Mouse (Mus musculus): ENCODE data around the gene Scnm1. TPM values are rescaled to one million over a fixed set of nuclear protein-coding genes. Genes with fewer than 3 reads are reported as not detected.
A peak's percentile ranks its signal among the peaks of the same experiment; 100 is the strongest.

Scnm1 gene
- polyA plus RNA-seq, 1 experiment from 2014 or later: 59.1 TPM

GRCm38 (mm10) chr3:95164840-95165239 lies 31.0 kb upstream of the Scnm1 start:
- peaks cover 32% of the 10 kb centered on the region for H3K4me1 ChIP-seq
- ATAC-seq (ENCODE audit: insufficient read depth, low FRiP score, low read depth): no peak
- H3K9me3 ChIP-seq: no peaks in the 10 kb centered on the region
- H3K27ac ChIP-seq: no peak overlapping the region
- H3K4me2 ChIP-seq: no peak overlapping the region
- WGBS: 73% methylated on average over 5 of the region's 5 CpGs
- H3K9ac ChIP-seq: no peak overlapping the region
- H3K4me3 ChIP-seq (replicated peaks): no peak overlapping the region
- no peaks in the 10 kb centered on the region for H3K27me3 ChIP-seq (replicated peaks)
- peaks cover 14% of the 10 kb centered on the region; the same call in 1 of the 2 replicates for H3K36me3 ChIP-seq

DNA sequence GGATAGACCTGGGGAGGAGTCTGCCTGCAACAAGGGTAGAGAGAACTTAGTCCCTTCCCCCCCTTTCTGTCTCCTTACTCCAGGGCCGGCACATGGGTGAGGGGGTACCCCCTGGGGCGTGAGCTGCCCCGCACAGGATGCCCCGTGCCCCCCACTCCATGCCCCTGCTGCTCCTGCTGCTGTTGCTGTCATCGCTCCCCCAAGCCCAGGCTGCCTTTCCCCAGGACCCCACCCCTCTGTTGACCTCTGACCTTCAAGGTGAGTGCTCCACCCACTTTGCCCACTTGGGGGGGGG lies 30.4 kb upstream of the Scnm1 start:
- Histone ChIP-seq H3K4me3 (replicated peaks) (no peak overlapping the region), H3K27ac (no peak overlapping the region), H3K36me3 (peaks cover 10% of the 10 kb centered on the region; the same call in 1 of the 2 replicates), H3K9me3 (no peaks in the 10 kb centered on the region), H3K27me3 (replicated peaks) (no peaks in the 10 kb centered on the region), H3K4me1 (peaks cover 32% of the 10 kb centered on the region), H3K4me2 (no peak overlapping the region), H3K9ac (no peak overlapping the region)
- no peak for ATAC-seq (ENCODE audit: insufficient read depth, low FRiP score, low read depth)
- WGBS: 82% methylated on average over 5 of the region's 5 CpGs

- 52% methylated on average over 11 of the region's 11 CpGs for WGBS
- no peak overlapping the region for H3K27ac ChIP-seq
- H3K9me3 ChIP-seq: no peaks in the 10 kb centered on the region
- H3K4me1 ChIP-seq: peaks cover 32% of the 10 kb centered on the region
- H3K27me3 ChIP-seq (replicated peaks): no peaks in the 10 kb centered on the region
- no peak overlapping the region for H3K4me3 ChIP-seq (replicated peaks)
- peaks cover 6% of the 10 kb centered on the region; the same call in 1 of the 2 replicates for H3K36me3 ChIP-seq
- H3K9ac ChIP-seq: no peak overlapping the region
- H3K4me2 ChIP-seq: peak overlapping the region; percentile 85
- no peak for ATAC-seq (ENCODE audit: insufficient read depth, low FRiP score, low read depth)
Measured at GRCm38 (mm10) chr3:95163419-95164255, 29.8 kb upstream of the Scnm1 start.

GRCm38 (mm10) chr3:95162345-95162628 lies 28.5 kb upstream of the Scnm1 start:
- H3K27me3 ChIP-seq (replicated peaks): no peaks in the 10 kb centered on the region
- WGBS: 41% methylated on average over 2 of the region's 2 CpGs
- H3K27ac ChIP-seq: peak overlapping the region; percentile 49; the same call in 1 of the 2 replicates
- peaks cover 32% of the 10 kb centered on the region for H3K4me1 ChIP-seq
- ATAC-seq (ENCODE audit: insufficient read depth, low FRiP score, low read depth): no peak
- H3K36me3 ChIP-seq: 0 out of 2 replicates have a peak, but pooled peaks cover 3% of the 10 kb centered on the region
- H3K9ac ChIP-seq: peak overlapping the region; percentile 6; the same call in 1 of the 2 replicates
- H3K9me3 ChIP-seq: no peaks in the 10 kb centered on the region
- H3K4me2 ChIP-seq: peak overlapping the region; percentile 85
- peak overlapping the region; percentile 79; the same call in 1 of the 2 replicates for H3K4me3 ChIP-seq (replicated peaks)

DNA sequence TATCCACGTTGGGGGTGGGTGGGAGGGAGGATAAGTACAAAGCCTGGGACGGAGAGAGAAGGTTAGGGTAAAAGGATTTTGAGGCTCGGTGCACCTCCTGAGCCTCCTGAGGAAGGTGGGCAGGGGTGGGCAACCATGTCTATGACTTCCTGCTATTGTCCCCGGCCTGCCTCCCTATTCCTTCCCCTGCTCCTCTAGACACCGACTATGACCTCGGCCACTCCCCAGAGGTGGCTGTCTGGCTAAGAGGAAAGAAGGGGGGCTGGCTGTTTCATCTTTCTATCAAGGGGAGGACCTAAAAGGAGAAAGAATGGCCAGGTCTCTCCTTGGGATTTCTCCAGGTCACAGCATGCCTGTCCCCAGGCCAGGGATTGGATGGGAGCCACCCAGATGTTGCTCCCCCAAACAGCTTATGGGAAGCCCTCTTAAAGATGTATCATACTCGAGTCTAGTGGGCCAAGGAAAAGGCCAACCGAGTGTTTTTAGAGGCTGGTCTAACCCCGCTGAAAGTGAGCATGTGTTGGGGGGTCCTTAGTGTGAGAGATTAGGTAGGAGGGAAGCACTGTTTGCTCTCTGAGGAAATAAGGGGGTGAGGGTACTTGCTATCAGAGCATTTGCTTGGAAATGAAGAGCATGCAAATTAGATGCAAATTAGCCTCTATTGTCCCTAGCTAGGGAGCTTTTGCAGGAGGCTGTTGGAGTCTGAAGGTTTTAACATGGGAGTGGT lies 28.0 kb upstream of the Scnm1 start:
- WGBS: 12% methylated on average over 9 of the region's 9 CpGs
- H3K36me3 ChIP-seq: 0 out of 2 replicates have a peak, but pooled peaks cover 3% of the 10 kb centered on the region

DNA sequence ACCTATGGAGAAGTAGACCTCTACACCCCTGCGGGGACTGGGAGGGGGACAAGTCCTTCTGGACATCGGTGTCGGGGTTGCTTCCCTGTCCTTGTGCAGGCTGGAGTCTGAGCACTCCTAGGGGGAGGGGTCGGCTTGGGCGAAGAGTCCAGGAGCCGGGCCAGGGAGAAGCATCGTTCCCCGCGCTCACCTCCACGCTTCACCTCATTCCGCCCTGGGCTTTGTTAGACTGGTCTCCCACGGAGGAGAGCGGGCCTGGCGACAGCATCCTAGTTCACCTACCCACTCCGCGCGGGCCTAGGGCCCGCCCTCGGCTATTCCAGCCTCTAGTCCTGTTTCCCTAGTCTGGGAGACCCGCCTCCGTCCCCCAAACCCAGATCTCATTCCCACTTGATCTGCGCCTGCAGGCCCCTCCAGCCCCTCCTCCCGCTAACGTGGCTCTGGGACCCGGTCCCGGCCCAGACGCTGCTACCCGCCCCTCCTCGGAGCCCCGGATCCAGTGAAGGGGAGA lies 27.3 kb upstream of the Scnm1 start:
- H3K4me2 ChIP-seq: peak overlapping the region; percentile 85
- peak; percentile 9; the same call in 1 of the 2 replicates for ATAC-seq (ENCODE audit: insufficient read depth, low FRiP score, low read depth)
- H3K4me1 ChIP-seq: peaks cover 32% of the 10 kb centered on the region
- H3K4me3 ChIP-seq (replicated peaks): peak overlapping the region; percentile 79
- no peaks in the 10 kb centered on the region for H3K9me3 ChIP-seq
- 2% methylated on average over 30 of the region's 30 CpGs for WGBS
- H3K9ac ChIP-seq: peak overlapping the region; percentile 73
- H3K27ac ChIP-seq: peak overlapping the region; percentile 49; the same call in 1 of the 2 replicates
- 0 out of 2 replicates have a peak, but pooled peaks cover 3% of the 10 kb centered on the region for H3K36me3 ChIP-seq
- H3K27me3 ChIP-seq (replicated peaks): no peaks in the 10 kb centered on the region

More for the DNA sequence above, 28.0 kb upstream of the Scnm1 start:
- no peak for ATAC-seq (ENCODE audit: insufficient read depth, low FRiP score, low read depth)
- peak overlapping the region; percentile 49; the same call in 1 of the 2 replicates for H3K27ac ChIP-seq
- peak overlapping the region; percentile 79 for H3K4me3 ChIP-seq (replicated peaks)
- H3K9me3 ChIP-seq: no peaks in the 10 kb centered on the region
- H3K27me3 ChIP-seq (replicated peaks): no peaks in the 10 kb centered on the region
- peak overlapping the region; percentile 85 for H3K4me2 ChIP-seq
- peaks cover 32% of the 10 kb centered on the region for H3K4me1 ChIP-seq
- H3K9ac ChIP-seq: peak overlapping the region; percentile 73

GRCm38 (mm10) chr3:95159987-95160963 lies 26.5 kb upstream of the Scnm1 start, which contains the start of gene Sema6c:
Gene Sema6c (plus strand): TSS chr3:95160457.
- H3K36me3 ChIP-seq: no peaks in the 10 kb centered on the region
- no peaks in the 10 kb centered on the region for H3K9me3 ChIP-seq
- under 1% methylated on average over 65 of the region's 66 CpGs for WGBS
- H3K4me1 ChIP-seq: peaks cover 32% of the 10 kb centered on the region
- peak within 1 kb of the TSS; percentile 79 for H3K4me3 ChIP-seq (replicated peaks)
- peak within 1 kb of the TSS; percentile 85 for H3K4me2 ChIP-seq
- peak; percentile 95 for ATAC-seq (ENCODE audit: insufficient read depth, low FRiP score, low read depth)
- 0 out of 2 replicates have a peak within 1 kb of the TSS, but pooled peaks have one; percentile 40 for H3K27ac ChIP-seq
- no peaks in the 10 kb centered on the region for H3K27me3 ChIP-seq (replicated peaks)
- peak within 1 kb of the TSS; percentile 73 for H3K9ac ChIP-seq

DNA sequence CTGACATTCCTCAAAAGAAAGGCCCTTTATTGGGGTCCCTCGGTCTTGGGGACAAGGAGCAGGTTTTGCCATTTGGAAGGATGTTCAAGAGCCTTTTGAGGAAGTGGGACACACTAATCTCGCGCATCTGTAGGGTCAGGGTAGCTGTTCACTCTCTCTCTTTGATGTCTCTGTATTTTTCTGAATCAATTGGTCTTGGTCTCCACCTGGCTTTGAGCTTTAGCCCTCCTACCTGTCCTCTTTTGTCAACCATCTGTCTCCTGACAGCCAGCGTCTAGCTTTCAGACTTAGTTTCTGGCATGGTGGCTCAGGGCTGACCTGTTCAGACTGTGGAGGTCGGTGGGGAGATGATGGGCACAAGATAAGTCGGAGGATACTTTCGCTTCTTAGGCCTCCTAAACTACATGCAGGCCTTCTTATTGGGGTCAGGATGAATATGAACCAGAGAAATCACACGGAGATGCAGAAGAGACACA lies 25.7 kb upstream of the Scnm1 start:
- H3K4me3 ChIP-seq (replicated peaks): peak overlapping the region; percentile 79
- H3K27ac ChIP-seq: no peak overlapping the region
- no peaks in the 10 kb centered on the region for H3K36me3 ChIP-seq
- no peaks in the 10 kb centered on the region for H3K9me3 ChIP-seq
- ATAC-seq (ENCODE audit: insufficient read depth, low FRiP score, low read depth): no peak
- WGBS: 20% methylated on average over 8 of the region's 8 CpGs
- no peaks in the 10 kb centered on the region for H3K27me3 ChIP-seq (replicated peaks)
- H3K9ac ChIP-seq: no peak overlapping the region
- H3K4me1 ChIP-seq: peaks cover 32% of the 10 kb centered on the region
- H3K4me2 ChIP-seq: peak overlapping the region; percentile 85

GRCm38 (mm10) chr3:95153874-95154273 lies 20.1 kb upstream of the Scnm1 start:
- H3K9me3 ChIP-seq: no peaks in the 10 kb centered on the region
- no peak overlapping the region for H3K4me2 ChIP-seq
- WGBS: 53% methylated on average over 4 of the region's 4 CpGs
- no peaks in the 10 kb centered on the region for H3K4me1 ChIP-seq
- H3K4me3 ChIP-seq (replicated peaks): no peak overlapping the region
- H3K27me3 ChIP-seq (replicated peaks): no peaks in the 10 kb centered on the region
- no peaks in the 10 kb centered on the region for H3K36me3 ChIP-seq
- ATAC-seq (ENCODE audit: insufficient read depth, low FRiP score, low read depth): no peak
- H3K9ac ChIP-seq: no peak overlapping the region
- H3K27ac ChIP-seq: no peak overlapping the region

DNA sequence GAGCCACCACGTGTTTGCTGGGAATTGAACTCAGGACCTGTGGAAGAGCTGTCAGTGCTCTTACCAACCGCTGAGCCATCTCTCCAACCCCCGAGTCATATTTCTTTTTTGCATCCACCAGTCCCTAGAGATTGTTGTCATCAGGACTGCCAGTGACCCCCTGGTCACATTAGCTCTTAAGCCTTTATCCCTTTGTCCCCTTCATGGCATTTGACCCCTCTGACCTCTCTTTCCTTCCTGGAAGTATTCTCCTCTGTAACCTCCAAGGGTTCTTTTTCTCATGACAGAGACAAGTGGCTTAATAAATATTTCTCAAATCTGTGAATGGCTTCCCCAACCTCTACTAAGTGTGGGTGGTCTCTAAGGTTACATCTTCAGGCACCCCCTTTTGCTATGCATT lies 14.1 kb upstream of the Scnm1 start:
- Histone ChIP-seq H3K36me3 (no peaks in the 10 kb centered on the region), H3K27ac (no peak overlapping the region), H3K27me3 (replicated peaks) (no peaks in the 10 kb centered on the region), H3K4me3 (replicated peaks) (no peak overlapping the region), H3K9ac (no peak overlapping the region), H3K4me1 (no peaks in the 10 kb centered on the region), H3K9me3 (no peaks in the 10 kb centered on the region), H3K4me2 (no peak overlapping the region)
- WGBS: 65% methylated on average over 3 of the region's 3 CpGs
- ATAC-seq (ENCODE audit: insufficient read depth, low FRiP score, low read depth): no peak

DNA sequence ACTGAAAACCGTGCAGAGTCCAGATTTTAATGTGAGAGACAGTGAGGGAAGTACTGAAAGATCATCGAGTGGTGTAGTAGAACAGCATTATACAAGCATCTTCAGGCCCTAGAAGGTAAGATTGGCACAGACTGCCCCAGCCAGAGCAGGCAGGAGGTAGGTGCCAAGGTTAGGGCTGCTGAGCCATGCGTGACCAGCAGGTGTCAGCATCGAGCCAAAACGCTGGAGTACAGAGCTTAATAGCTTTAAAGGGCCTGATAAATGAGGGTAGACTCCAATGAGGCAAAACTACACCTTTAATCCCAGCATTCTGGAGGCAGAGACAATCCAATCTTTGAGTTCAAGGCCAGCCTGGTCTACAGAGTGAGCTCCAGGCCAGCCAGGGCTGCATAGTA lies 8.8 kb upstream of the Scnm1 start:
- Histone ChIP-seq H3K27me3 (replicated peaks) (no peaks in the 10 kb centered on the region), H3K4me2 (no peak overlapping the region), H3K4me1 (no peaks in the 10 kb centered on the region), H3K4me3 (replicated peaks) (no peak overlapping the region), H3K27ac (no peak overlapping the region), H3K9ac (no peak overlapping the region), H3K9me3 (no peaks in the 10 kb centered on the region), H3K36me3 (peaks cover 9% of the 10 kb centered on the region)
- ATAC-seq (ENCODE audit: insufficient read depth, low FRiP score, low read depth): peak; percentile 71; the same call in 1 of the 2 replicates
- WGBS: 10% methylated on average over 5 of the region's 5 CpGs
